Comparison of ENCODE assay signal across 21 mouse cellular contexts in the genomic region with DNA sequence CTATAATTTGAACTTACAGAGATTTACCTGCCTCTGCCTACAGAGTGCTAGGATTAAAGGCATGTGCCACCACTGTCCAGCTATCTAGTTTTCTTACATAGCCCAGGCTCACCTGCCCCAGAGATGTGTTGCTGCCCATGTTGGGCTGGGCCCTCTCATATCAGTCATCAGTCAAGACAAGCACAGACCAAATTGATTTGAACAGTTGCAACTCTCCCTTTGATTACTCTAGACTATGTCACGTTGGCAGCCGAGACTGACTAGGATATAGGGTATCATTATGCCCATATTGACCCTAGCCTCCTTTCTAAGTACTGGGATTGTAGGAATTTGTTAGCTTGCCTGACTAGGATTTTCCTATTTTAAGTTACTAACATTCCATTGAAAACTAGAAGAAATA. TPM values are rescaled to one million over a fixed set of nuclear protein-coding genes. Genes with fewer than 3 reads are reported as not detected.
DNase-seq lines count a peak whose midpoint lies in the region; ATAC-seq and TF ChIP-seq lines count a peak whose summit lies in the region.
"Had no signal": no experiment of that assay in that cellular context is flagged by ENCODE, and none has a peak within 500 bp of the region (broad histone marks: within the 10 kb centered on the region; RNA-seq: fewer than 3 reads in every experiment).

No protein-coding gene starts in this region.

- no peak for TF ChIP-seq CTCF in liver, postnatal 0 days (IDR thresholded peaks at IDR 0.05; ENCODE audit: low read depth)

- no peak for TF ChIP-seq EP300 in liver, postnatal 0 days (IDR thresholded peaks at IDR 0.05; ENCODE audit: low read depth)

- peak; percentile 67 for DNase-seq in heart, adult 11 months
- no peak for DNase-seq in heart, adult 18-20 months
- no peak for DNase-seq in liver, postnatal 0 days
- no peak for DNase-seq in liver
- peak; percentile 12 for DNase-seq in midbrain, embryonic 11.5 days (ENCODE audit: low spot score, missing footprints)
- DNase-seq in midbrain, embryonic 10.5 days (ENCODE audit: low spot score), result no peak
- DNase-seq: adrenal gland, adult 2 months; adrenal gland, adult 8-10 months; adrenal gland, postnatal 10 days; adrenal gland, postnatal 14 days; adrenal gland, postnatal 25 days; B cell, adult 2 months; cerebellum, adult 11 months; cerebellum, adult 11-12 months had no signal

- H3K4me1 ChIP-seq in liver, postnatal 0 days (ENCODE audit: insufficient read depth), result 0 out of 2 replicates have a peak, but pooled peaks cover 3% of the 10 kb centered on the region
- H3K4me1 ChIP-seq in megakaryocyte, embryonic 14.5 days, result peaks cover 61% of the 10 kb centered on the region
- no peaks in the 10 kb centered on the region for H3K4me1 ChIP-seq in midbrain, embryonic 11.5 days (ENCODE audit: control insufficient read depth, insufficient read depth, low read length)
- H3K4me1 ChIP-seq in midbrain, embryonic 10.5 days, result no peaks in the 10 kb centered on the region

- H3K27ac ChIP-seq in liver, postnatal 0 days (ENCODE audit: low read depth), result peak overlapping the region; percentile 35; the same call in 1 of the 2 replicates
- H3K27ac ChIP-seq in midbrain, embryonic 11.5 days (ENCODE audit: low read depth, low read length), result no peak overlapping the region
- H3K27ac ChIP-seq in midbrain, embryonic 10.5 days (replicated peaks), result no peak overlapping the region

- H3K4me2 ChIP-seq in liver, postnatal 0 days (ENCODE audit: low read depth, low read length), result no peak overlapping the region
- H3K4me2 ChIP-seq in midbrain, embryonic 11.5 days, result no peak overlapping the region

- H3K9me3 ChIP-seq in liver, postnatal 0 days (ENCODE audit: low read length), result no peaks in the 10 kb centered on the region
- no peaks in the 10 kb centered on the region for H3K9me3 ChIP-seq in megakaryocyte, embryonic 14.5 days
- H3K9me3 ChIP-seq in midbrain, embryonic 11.5 days (ENCODE audit: control insufficient read depth, low read length), result no peaks in the 10 kb centered on the region; the same call in 1 of the 2 replicates
- peaks cover 3% of the 10 kb centered on the region; the same call in 1 of the 2 replicates for H3K9me3 ChIP-seq in midbrain, embryonic 10.5 days (replicated peaks)
- H3K9me3 ChIP-seq: G1E had no signal

- H3K4me3 ChIP-seq in liver, postnatal 0 days (ENCODE audit: low read depth, low read length), result no peak overlapping the region
- H3K4me3 ChIP-seq in megakaryocyte, embryonic 14.5 days (replicated peaks), result peak overlapping the region; percentile 29
- no peak overlapping the region for H3K4me3 ChIP-seq in midbrain, embryonic 11.5 days (ENCODE audit: low read depth, low read length)
- no peak overlapping the region for H3K4me3 ChIP-seq in midbrain, embryonic 10.5 days

- peak; percentile 59 for ATAC-seq in liver, postnatal 0 days
- no peak for ATAC-seq in megakaryocyte, adult 5-6 weeks (ENCODE audit: poor library complexity, severe bottlenecking)
- no peak for ATAC-seq in midbrain, embryonic 11.5 days (ENCODE audit: low FRiP score)
- ATAC-seq: activated CD4-positive, CD25-positive, alpha-beta regulatory T cell, adult 4 months; CD4-positive, CD25-positive, alpha-beta regulatory T cell, adult 4 months; Patski had no signal

- WGBS in liver, postnatal 0 days (ENCODE audit: insufficient replicate concordance), result 52% methylated on average over 2 of the region's 2 CpGs
- 97% methylated on average over 2 of the region's 2 CpGs for WGBS in midbrain, embryonic 11.5 days
- WGBS in midbrain, embryonic 10.5 days, result 99% methylated on average over 2 of the region's 2 CpGs

- no peak overlapping the region for H3K9ac ChIP-seq in liver, postnatal 0 days (replicated peaks)
- H3K9ac ChIP-seq in midbrain, embryonic 11.5 days (ENCODE audit: low read length), result no peak overlapping the region

- peaks cover 8% of the 10 kb centered on the region for H3K36me3 ChIP-seq in liver, postnatal 0 days (replicated peaks; ENCODE audit: insufficient read depth, low read length)
- H3K36me3 ChIP-seq in megakaryocyte, embryonic 14.5 days (replicated peaks; ENCODE audit: low read length), result peaks cover 61% of the 10 kb centered on the region
- H3K36me3 ChIP-seq in midbrain, embryonic 11.5 days (ENCODE audit: control insufficient read depth, insufficient read depth, low read length), result peaks cover 13% of the 10 kb centered on the region
- peaks cover 98% of the 10 kb centered on the region for H3K36me3 ChIP-seq in midbrain, embryonic 10.5 days

- H3K27me3 ChIP-seq in liver, postnatal 0 days (ENCODE audit: insufficient read depth, low read length), result no peaks in the 10 kb centered on the region
- no peaks in the 10 kb centered on the region for H3K27me3 ChIP-seq in megakaryocyte, embryonic 14.5 days (replicated peaks)
- no peaks in the 10 kb centered on the region for H3K27me3 ChIP-seq in midbrain, embryonic 11.5 days (ENCODE audit: control insufficient read depth, insufficient read depth, low read length)
- no peaks in the 10 kb centered on the region for H3K27me3 ChIP-seq in midbrain, embryonic 10.5 days (ENCODE audit: low read depth, poor library complexity, severe bottlenecking)
- H3K27me3 ChIP-seq: CH12.LX, Patski had no signal

RNA-seq across cellular contexts. Expression of a gene that starts 8.0 kb away (rescaled TPM):
- total RNA-seq in heart, adult 18-20 months (2021), result 10 to 100 TPM; 26.1 to 29.4 TPM
- polyA plus RNA-seq in liver, postnatal 0 days (2015; fragmentation: Nextera tagmentation; extraction: Ambion mirVana), result 4.3 and 4.5 TPM in 2 replicates
- 1.2 TPM in 1 of 2 replicates, not detected in the other for polyA plus RNA-seq in megakaryocyte, embryonic 14.5 days (2012; ENCODE audit: insufficient read depth, low replicate concordance)
- 64.4 and 69.7 TPM in 2 replicates for total RNA-seq in megakaryocyte, adult 5-6 weeks (2015)
- total RNA-seq in megakaryocyte, adult 5-6 weeks (2017), result 21.6 and 27.1 TPM in 2 replicates
- polyA plus RNA-seq in midbrain, embryonic 11.5 days (2014; fragmentation: Nextera tagmentation; extraction: Ambion mirVana), result 62.5 and 63.3 TPM in 2 replicates
- polyA plus RNA-seq in midbrain, embryonic 10.5 days (2016; fragmentation: Nextera tagmentation; extraction: Ambion mirVana), result 57.3 and 71.1 TPM in 2 replicates

Comparison
In these comparisons a context has a peak if more than half of its experiments do, and no peak if none do; other contexts are left out.
1. DNase-seq: peak in heart, adult 11 months (single experiment) and midbrain, embryonic 11.5 days (single experiment); none in heart, adult 18-20 months (0 of 2), liver, postnatal 0 days (single experiment), liver (single experiment) and midbrain, embryonic 10.5 days (single experiment).
2. RNA of a gene that starts 8.0 kb away (polyA plus RNA-seq): 62.5 to 63.3 TPM in midbrain, embryonic 11.5 days and 57.3 to 71.1 TPM in midbrain, embryonic 10.5 days; 4.3 to 4.5 TPM in liver, postnatal 0 days and 1.2 TPM in megakaryocyte, embryonic 14.5 days; every median in the first group is over 10 times any median in the second.